Mouse (Mus musculus) ovary, postnatal 36 days (tissue): ENCODE measurements around the gene Olfr1505.

Experiments
- DNase-seq: peaks from one replicate; pipeline ENCODE4 v3.0.0; 2022; ENCODE audit warnings: low spot score, mixed read lengths

Olfr1505 gene

GRCm38 (mm10) chr19:13913230-13913629 is at the start of gene Olfr1505:
Gene Olfr1505, plus strand, starts transcription at chr19:13913530.
- DNase-seq = no peak

- no peak for DNase-seq
Observed at GRCm38 (mm10) chr19:13897828-13898227, 15.5 kb upstream of the Olfr1505 start, which contains the start of gene Olfr1504. Gene Olfr1504, minus strand, starts transcription at chr19:13897928.
